Mouse (Mus musculus): ENCODE data around the gene Btn2a2.

The Btn2a2 gene

DNA sequence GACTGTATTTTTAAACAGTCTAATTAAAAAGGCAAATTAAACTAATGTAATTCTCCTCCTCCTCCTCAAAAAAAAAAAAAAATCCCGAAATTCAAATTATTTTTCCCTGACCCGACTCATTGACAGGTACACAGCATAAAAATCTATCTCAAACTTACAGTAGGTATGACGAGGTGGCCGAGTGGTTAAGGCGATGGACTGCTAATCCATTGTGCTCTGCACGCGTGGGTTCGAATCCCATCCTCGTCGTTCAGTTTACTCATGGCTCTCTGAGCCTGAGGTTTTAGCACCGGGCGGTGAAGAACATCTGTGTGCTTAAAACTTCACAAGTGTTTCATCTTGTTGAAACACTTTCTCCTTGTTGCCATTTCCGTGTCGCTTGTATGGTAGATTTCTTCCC is 33.0 kb upstream of the Btn2a2 start:
- DNase-seq, result peak; percentile 83 to 88

DNA sequence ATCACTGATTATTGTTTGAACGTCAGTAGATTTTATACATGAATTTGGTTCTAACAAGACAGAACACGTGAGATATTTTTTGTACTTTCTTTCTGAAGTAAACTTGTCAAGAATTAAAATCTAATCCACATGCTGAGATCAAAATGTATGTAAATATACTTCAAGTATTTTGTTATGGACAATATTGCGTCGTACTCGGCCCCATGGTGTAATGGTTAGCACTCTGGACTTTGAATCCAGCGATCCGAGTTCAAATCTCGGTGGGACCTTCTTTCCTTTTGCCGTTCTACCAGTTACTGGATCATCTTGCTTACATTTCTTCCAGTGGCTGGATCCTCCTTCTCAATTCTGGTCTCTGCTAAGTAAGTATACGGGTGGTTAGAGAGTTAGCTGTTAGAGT is 30.8 kb upstream of the Btn2a2 start:
- peak; percentile 77 to 84 for DNase-seq

DNA sequence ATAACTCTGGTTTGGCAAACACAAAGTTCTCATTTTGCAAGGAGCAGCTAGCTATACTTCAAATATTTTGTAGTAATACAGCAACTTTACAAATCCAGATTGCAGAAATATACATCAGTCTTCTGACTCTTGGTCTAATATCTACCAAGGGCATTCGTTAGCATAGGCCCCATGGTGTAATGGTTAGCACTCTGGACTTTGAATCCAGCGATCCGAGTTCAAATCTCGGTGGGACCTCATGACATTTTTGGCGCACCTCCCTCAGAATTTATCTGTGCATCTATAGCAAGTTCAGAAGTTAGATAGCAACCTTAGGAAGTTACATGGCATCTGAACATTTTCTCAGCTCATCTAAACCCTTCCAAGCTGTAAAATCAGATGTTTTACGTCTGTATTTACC is 30.2 kb upstream of the Btn2a2 start:
- peak; percentile 76 to 82 for DNase-seq

GRCm38 (mm10) chr13:23518295-23518603 is 29.6 kb upstream of the Btn2a2 start:
- DNase-seq, result no peak

DNA sequence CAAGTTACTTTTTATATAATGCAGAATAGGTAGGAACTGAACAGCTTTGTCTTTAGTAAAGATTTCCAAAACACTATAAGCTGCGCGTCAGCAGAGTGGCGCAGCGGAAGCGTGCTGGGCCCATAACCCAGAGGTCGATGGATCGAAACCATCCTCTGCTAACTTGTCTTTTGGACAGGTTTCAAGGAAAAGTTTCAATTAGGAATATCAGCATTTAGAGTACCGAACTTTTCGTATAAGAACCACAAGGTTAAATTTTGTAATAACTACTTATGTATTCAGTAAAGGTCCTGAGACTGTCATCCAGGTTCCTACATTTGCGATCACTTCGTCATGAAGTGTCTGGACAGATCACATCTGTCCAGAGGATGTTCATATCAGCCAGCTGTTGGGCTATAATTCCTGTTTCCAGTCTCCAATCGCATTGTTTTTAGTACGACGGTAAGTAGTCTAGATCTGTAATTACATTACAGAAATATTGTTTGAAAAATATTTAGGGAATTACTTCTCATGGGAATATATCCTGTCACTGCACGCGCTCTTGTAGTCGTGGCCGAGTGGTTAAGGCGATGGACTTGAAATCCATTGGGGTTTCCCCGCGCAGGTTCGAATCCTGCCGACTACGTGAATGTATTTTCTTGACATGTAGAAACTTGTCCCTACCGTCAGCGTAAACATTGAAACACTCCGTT is 29.1 kb upstream of the Btn2a2 start:
- peak; percentile 92 to 94 for DNase-seq

DNA sequence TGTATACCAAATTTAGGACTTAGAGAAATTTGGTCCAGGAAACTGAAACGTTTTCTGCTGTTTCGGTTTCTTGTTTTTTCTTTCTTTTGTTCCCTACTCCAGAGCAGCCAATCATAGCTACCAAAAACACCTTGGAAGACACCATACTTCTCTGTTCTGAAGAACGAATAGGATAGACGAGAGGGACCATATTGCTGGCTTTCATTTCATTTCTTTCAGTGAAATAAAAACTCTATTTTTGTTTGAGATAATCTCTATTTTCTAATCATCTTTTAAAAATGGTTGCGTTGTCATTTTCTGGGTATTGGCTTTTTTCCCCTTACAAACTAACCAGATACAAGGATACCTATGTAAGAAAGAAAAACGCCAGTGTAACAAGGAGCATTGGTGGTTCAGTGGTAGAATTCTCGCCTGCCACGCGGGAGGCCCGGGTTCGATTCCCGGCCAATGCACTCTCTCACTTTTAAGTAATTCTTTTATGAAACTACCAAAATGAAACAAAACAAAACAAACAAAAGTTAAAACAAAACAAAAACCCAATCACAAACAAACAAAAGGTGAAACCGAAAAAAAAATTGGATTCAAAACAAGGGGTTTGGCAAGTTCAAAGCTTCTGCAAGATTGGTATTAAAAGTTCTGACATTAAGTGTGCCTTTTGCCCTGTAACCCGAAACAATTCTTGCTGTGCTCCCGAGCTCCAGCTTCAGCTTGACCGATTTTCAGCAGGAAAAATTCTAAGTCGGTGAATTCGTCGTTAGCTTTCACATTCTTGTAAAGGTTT is 28.4 kb upstream of the Btn2a2 start:
- DNase-seq, result peak; percentile 82 to 87

GRCm38 (mm10) chr13:23515826-23516620 is 27.4 kb upstream of the Btn2a2 start:
- no peak for DNase-seq

DNA sequence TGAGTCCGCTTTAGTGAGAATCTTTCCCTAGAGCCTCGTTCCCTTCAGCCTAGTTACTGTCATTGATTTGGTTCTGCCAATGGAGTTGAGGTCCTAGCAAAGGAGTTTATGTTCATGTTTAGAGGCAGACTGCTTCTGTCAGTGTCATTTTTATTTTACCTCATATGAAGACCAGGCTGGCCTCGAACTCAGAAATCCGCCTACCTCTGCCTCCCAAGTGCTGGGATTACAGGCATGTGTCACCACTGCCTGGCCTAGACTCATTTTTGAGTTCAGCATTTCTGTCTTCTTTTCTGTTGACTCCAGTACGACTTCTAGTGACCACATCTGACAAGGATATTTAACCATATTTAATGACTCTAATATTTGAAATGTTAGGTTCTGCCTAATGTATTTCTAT is 26.6 kb upstream of the Btn2a2 start:
- no peak for DNase-seq

DNA sequence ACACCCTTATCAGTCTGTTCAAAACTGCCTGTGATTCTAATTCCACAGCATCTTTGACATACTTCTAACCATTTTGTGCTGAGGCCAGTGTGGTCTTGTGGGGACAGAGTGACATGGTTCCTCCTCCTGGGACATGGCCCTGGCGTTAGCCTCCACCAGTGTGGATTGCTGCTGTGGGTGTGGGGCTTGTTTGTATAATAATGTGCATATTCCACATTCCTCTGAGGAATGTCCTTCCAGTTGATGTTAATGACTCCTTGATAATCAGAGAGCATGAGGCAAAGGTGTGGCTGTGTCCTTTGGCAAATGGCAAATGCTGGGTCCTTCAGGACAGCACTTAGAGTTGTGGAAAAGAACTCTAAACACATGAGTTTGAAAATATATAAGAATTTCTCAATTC is 24.9 kb upstream of the Btn2a2 start:
- DNase-seq, result no peak

GRCm38 (mm10) chr13:23510127-23510526 is 21.5 kb upstream of the Btn2a2 start:
- no peak for DNase-seq

DNA sequence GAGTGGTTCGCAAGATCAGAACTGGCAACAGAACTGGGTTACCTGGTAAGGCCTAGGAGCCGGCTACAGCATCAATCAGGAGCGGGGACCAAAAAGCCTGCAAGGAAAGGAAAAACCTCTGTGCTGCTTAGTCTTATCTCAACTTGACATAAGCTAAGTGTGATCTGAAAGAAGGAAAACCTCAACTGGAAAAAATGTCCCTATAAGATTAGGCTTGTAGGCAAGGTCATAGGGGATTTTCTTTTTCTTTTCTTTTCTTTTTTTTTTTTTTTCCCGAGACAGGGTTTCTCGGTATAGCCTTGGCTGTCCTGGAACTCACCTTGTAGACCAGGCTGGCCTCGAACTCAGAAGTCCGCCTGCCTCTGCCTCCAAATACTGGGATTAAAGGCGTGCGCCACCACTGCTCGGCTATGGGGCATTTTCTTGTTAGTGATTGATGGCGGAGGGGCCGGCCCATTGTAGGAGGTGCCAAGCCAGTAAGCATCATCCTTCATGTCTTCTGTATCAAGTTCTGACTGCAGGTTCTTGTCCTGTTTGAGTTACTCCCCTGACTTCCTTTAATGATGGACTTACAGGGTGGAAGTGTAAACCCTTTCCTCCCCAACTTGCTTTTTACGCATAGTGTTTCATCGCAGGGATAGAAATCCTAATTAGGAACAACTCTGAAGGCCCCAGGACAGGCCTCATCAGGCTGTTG is 18.3 kb upstream of the Btn2a2 start:
- DNase-seq, result peak; percentile 21 to 37

- DNase-seq, result peak; percentile 55 to 59
Measured at GRCm38 (mm10) chr13:23506351-23506750, 17.7 kb upstream of the Btn2a2 start.

DNA sequence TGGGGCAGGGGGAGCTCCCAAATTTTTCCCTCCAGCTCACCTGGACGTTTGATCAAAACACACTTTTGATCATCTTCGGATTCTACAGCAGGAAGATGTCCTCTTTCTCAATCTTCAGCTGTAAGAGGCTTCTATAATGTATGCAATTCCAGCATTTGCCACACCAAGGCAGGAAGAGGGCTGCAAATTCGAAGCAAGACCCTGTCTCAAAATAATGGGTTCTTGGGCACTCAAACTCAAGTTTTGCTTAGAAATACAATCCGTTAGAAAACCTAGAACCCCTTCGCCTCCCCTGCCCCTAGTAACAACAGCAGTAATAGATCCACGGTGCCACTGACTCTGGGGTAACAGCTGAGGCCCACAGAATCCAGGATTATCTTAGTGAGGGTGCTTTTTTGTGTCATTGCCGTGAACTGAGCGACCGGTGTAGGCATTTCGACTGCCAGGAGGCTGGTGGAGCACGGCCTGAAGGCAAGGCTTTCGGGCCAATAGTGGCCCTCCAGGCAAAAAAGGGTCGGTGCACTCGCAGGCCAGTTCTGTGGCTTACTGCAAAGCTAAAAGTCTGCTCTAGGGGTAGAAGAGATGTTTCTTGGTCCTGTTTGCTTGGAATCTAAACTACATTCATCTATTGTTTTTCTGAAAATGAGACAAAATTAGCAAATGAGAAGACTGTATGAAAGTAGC is 17.1 kb upstream of the Btn2a2 start:
- DNase-seq, result no peak

- DNase-seq, result peak; percentile 41 to 51
Measured at GRCm38 (mm10) chr13:23503797-23504196, 15.1 kb upstream of the Btn2a2 start.

DNA sequence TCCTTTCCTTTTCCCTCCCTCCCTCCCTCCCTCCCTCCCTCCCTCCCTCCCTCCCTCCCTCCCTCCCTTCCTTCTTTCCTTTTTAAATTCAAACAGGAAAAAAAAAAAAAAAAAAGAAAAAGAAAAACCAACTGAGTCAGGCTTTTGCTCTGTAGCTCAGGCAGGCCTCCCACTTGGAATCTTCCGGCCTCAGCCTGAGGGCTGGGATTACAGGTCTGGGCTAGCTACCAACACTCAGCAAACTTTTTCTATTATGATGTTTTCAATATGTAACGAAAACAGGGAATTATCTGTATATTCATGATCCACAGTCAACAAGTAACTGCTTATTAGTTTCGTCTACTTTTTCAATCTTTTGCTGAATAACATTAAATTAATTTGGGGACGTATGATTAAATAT is 14.3 kb upstream of the Btn2a2 start:
- no peak for DNase-seq

DNA sequence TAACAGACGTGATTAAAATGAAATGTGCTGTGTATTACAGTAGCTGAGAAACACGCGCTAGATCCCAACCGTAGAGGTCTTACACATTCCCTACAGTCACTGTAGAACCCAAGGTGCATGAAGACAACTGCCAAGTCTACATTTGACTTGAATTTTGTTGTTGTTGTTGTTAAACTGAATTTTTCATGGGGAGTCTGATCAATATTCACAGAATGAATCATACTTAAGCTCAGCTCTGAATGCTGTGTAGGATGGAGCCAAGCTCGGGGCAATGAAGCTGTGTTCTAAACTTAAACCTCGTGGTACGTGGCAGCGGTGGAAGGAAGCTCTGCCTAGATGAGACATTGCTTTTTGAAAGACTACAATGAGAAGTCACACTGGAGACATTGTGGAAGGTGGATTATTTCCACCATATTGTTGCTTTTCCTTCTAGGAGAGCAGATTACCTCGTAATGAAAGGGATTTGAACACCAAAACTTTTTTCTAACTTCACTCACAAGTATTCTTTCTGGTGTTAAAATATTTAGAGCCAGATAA is 13.4 kb upstream of the Btn2a2 start:
- DNase-seq, result no peak

DNA sequence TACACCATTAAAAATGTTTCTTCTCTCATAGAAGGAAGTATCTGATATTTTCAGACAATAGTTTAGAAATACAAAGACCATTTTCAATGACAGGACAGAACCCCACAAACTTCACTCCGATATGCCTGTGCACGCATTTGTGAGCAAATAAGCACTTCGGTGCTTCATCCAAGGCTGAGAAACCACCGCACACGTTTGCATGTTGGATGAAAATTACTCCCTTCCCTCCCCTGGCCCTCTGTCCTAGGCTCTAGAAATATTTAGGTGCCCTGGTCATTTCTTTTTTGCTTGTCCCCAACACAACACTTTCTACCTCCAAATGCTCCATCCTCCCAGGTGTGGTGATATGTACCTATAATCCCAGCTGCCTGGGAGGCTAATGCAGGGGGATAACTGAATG is 12.9 kb upstream of the Btn2a2 start:
- no peak for DNase-seq

DNA sequence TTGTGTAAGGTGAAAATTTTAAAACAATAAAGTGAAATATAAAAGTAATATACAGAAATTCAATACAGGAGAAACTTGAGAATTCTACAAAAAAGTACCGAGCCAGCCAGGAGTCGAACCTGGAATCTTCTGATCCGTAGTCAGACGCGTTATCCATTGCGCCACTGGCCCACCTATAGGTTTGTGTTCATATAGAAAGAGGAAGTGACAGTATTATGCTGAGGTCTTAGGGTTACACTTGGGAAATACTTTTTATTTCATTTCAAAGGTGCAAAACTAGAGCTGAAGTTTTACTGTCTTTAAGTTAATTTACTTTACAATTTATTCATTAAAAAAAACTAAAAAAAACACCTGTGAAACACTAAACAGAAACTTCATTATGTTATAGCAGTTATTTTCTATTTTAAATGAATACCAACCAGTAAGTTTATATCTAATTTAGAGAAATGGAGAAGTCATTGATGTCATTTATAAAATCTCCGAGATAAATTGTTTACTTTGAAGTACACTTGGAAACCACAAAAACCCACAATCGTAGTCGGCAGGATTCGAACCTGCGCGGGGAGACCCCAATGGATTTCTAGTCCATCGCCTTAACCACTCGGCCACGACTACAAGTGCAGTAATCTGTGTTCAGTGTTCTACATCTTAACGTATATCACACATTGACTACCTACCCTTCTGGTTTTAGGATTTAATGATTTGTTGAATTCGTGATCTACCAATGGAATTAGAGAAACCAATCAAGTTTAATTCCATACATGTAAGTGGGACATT is 12.0 kb upstream of the Btn2a2 start:
- DNase-seq, result peak; percentile 64 to 72

- DNase-seq, result no peak
Measured at GRCm38 (mm10) chr13:23499943-23500342, 11.3 kb upstream of the Btn2a2 start.

DNA sequence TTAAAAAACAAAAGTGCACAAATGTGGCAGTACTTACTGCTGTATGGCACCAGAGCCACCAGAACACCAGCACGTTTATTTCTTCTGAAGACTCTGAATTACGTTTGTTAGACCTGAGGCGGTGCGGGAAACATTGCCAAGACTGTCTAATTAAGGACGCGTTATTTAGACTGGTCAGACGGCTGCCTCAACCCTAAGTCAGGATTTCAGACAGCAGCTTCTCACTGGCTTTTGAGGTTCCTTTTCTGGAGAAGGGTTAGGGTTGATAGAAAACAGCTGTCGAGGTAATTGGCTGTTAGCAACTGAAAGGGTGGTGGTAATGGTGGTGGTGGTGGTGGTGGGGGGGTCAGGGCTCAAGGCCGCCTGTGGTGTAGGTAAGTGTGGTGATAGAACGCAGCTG is 10.0 kb upstream of the Btn2a2 start:
- DNase-seq, result no peak

DNA sequence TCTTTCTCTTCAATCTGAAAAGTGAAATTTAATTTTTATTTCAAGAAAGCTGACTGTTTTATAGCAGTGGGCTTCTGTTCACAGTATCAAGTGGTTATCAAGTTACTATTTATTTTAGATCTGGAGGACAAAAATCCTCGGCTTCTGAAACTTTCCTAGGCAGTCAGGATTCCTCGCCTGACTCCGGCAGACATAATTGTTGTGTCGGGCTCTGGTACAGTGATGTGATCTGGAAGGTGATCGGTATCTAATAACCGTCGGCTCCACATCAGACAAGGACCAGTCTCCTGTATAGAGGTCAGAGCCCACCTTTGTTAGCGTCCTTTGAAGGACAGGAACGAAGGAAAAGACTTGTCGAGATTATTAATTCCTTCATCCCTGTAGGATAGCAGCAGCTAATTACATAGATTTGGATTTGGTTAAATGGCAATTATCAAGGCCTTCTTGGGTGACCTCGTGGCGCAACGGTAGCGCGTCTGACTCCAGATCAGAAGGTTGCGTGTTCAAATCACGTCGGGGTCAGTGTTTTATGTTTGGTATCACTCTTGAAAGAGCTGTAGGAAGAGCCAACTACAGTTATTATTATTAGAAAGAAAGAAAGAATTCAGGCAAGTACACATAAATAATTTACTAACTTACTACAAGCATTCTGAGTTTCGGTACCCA is 9.1 kb upstream of the Btn2a2 start:
- peak; percentile 35 to 48 for DNase-seq

All from kidney, postnatal 4 days (tissue).